Mouse (Mus musculus): ENCODE results near the gene Dcaf8.

DNA sequence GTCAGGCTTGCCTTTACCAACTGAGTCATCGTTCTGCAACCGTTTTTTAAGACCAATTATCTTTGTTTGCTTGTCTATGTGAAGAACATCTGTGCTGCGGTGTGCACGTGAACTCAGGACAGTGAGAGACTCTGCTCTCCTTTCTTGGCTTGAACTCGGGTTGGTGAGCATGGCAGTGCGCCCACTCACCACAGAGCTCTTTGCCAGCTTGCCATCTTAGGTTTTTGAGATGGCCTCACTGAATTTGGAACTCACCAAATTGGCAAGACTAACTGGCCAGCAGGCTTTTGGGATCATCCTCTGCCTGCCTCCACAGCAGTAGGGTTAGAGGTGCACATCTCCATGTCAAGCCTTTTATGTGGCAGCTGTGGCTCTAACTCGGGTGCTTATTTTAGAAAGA is 29.9 kb downstream of the Dcaf8 start:
- TF ChIP-seq CTCF (conservative IDR thresholded peaks at IDR 0.05; ENCODE audit: low read length): no peak
- no peak for TF ChIP-seq NANOG (IDR thresholded peaks at IDR 0.05; ENCODE audit: borderline replicate concordance, low read length)

All from E14TG2a.4 (cell line).